Mouse (Mus musculus): Measurements from ENCODE around the gene Sv2a. TPM values are rescaled to one million over a fixed set of nuclear protein-coding genes. Genes with fewer than 3 reads are reported as not detected.
A peak's percentile ranks its signal among the peaks of the same experiment; 100 is the strongest.
"Not testable (repeated sequence)": the region's sequence is repeated elsewhere in the genome, so short reads cannot be mapped to it uniquely, and the experiment has no call there.

Gene Sv2a
- total and polyA plus RNA-seq, 2 experiments from 2014 or later: 157 to 167 TPM

GRCm38 (mm10) chr3:96194966-96195365, 14.0 kb downstream of the Sv2a start:
- H3K36me3 ChIP-seq (ENCODE audit: insufficient read depth, low read length): peaks cover 32% of the 10 kb centered on the region
- no peak overlapping the region for H3K4me3 ChIP-seq (ENCODE audit: low read depth, low read length)
- H3K9ac ChIP-seq (replicated peaks; ENCODE audit: low read length, poor library complexity, severe bottlenecking): no peak overlapping the region
- H3K4me1 ChIP-seq (ENCODE audit: insufficient read depth, low read length): peaks cover 8% of the 10 kb centered on the region; the same call in 1 of the 2 replicates
- DNase-seq (ENCODE audit: low spot score) (no peak), ATAC-seq (ENCODE audit: low FRiP score) (no peak)
- H3K9me3 ChIP-seq (ENCODE audit: low read length): no peaks in the 10 kb centered on the region
- H3K4me2 ChIP-seq (ENCODE audit: low read depth, low read length, poor library complexity, severe bottlenecking): no peak overlapping the region
- TF ChIP-seq CTCF (IDR thresholded peaks at IDR 0.05): no peak
- 90% methylated on average over 10 of the region's 10 CpGs for WGBS
- H3K27me3 ChIP-seq (ENCODE audit: insufficient read depth, low read length): no peaks in the 10 kb centered on the region
- no peak overlapping the region for H3K27ac ChIP-seq (ENCODE audit: low read depth, low read length)

DNA sequence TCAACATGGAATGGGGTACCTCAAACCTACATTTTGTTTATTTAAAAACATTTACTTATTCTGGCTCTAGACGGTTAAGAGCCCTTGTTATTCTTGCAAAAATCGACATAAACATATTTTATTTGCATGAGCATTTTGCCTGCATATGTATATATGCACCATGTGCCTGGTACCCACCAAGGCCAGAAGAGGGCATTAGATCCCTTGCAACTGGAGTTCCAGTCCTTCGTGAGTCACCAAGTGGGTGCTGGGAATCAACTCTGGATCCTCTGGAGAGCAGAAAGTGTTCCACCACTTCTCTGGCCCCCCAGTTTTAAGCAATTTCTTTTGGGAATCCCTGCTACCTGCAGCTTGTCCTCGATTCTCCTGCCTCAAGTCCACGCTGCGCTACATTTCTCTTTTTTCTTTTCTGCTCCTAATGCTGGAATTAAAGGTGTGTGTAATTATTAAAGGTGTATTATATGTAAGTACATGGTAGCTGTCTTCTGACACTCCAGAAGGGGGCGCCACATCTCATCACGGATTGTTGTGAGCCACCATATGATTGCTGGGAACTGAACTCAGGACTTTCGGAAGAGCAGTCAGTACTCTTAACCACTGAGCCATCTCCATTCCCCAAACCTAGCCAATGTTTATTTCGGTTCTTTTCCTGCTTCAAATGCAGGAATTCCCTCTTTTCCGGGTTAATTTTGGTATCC, 14.8 kb downstream of the Sv2a start:
- ATAC-seq (ENCODE audit: low FRiP score) (no peak), DNase-seq (ENCODE audit: low spot score) (no peak)
- no peak overlapping the region for H3K4me3 ChIP-seq (ENCODE audit: low read depth, low read length)
- no peak overlapping the region for H3K9ac ChIP-seq (replicated peaks; ENCODE audit: low read length, poor library complexity, severe bottlenecking)
- no peak overlapping the region for H3K27ac ChIP-seq (ENCODE audit: low read depth, low read length)
- no peaks in the 10 kb centered on the region for H3K9me3 ChIP-seq (ENCODE audit: low read length)
- H3K27me3 ChIP-seq (ENCODE audit: insufficient read depth, low read length): no peaks in the 10 kb centered on the region
- H3K4me1 ChIP-seq (ENCODE audit: insufficient read depth, low read length): peaks cover 8% of the 10 kb centered on the region; the same call in 1 of the 2 replicates
- H3K36me3 ChIP-seq (ENCODE audit: insufficient read depth, low read length): peaks cover 24% of the 10 kb centered on the region
- TF ChIP-seq CTCF (IDR thresholded peaks at IDR 0.05): peak; percentile 56
- 94% methylated on average over 11 of the region's 11 CpGs for WGBS
- no peak overlapping the region for H3K4me2 ChIP-seq (ENCODE audit: low read depth, low read length, poor library complexity, severe bottlenecking)

DNA sequence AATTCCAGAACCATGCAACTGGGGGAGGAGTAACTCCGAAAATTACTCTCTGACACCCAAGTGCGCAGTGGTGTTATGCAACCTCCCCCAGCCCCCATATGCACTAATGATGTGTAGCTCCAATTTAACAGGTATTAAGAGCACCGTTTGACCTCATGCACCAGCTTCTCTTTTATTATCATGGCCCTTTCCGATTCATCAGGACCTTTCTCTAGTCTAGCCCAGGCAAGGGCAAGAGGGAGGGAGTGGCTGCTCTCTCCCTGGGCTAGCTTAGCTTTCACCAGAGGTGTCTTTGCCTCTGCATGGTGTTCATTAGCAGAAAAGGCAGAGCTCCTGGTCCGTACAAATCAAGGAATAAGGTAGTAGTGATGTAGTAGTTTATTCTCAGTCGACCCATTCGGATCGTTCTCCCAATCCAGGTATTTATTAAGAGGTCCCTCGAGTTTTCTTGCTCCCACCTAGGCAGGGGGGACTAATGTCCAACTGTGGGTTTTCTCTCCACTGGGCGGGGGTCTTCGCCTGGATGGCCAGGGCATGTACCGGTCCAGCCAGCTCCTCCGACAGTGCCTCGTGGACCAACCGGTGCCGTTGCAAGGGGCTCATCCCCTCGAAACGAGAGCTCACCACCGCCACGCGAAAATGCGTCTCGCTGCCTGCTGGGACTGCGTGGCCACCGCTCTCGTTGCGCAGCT, 15.6 kb downstream of the Sv2a start:
- Histone ChIP-seq H3K9me3 (ENCODE audit: low read length) (no peaks in the 10 kb centered on the region), H3K27ac (ENCODE audit: low read depth, low read length) (peak overlapping the region; percentile 100), H3K4me3 (ENCODE audit: low read depth, low read length) (peak overlapping the region; percentile 59), H3K9ac (replicated peaks; ENCODE audit: low read length, poor library complexity, severe bottlenecking) (peak overlapping the region; percentile 86), H3K4me1 (ENCODE audit: insufficient read depth, low read length) (peaks cover 8% of the 10 kb centered on the region; the same call in 1 of the 2 replicates), H3K27me3 (ENCODE audit: insufficient read depth, low read length) (no peaks in the 10 kb centered on the region), H3K36me3 (ENCODE audit: insufficient read depth, low read length) (peaks cover 24% of the 10 kb centered on the region), H3K4me2 (ENCODE audit: low read depth, low read length, poor library complexity, severe bottlenecking) (peak overlapping the region; percentile 92)
- DNase-seq (ENCODE audit: low spot score) (no peak), ATAC-seq (ENCODE audit: low FRiP score) (peak; percentile 8; the same call in 1 of the 2 replicates)
- TF ChIP-seq CTCF (IDR thresholded peaks at IDR 0.05): no peak
- whole genome bisulfite sequencing: 19% methylated on average over 27 of the region's 27 CpGs

- peaks cover 8% of the 10 kb centered on the region; the same call in 1 of the 2 replicates for H3K4me1 ChIP-seq (ENCODE audit: insufficient read depth, low read length)
- peak; percentile 93 for ATAC-seq (ENCODE audit: low FRiP score)
- peaks cover 24% of the 10 kb centered on the region for H3K36me3 ChIP-seq (ENCODE audit: insufficient read depth, low read length)
- peak overlapping the region; percentile 100 for H3K27ac ChIP-seq (ENCODE audit: low read depth, low read length)
- H3K27me3 ChIP-seq (ENCODE audit: insufficient read depth, low read length): no peaks in the 10 kb centered on the region
- DNase-seq (ENCODE audit: low spot score): peak; percentile 97
- peak; percentile 44 for TF ChIP-seq CTCF (IDR thresholded peaks at IDR 0.05)
- H3K9me3 ChIP-seq (ENCODE audit: low read length): no peaks in the 10 kb centered on the region
- peak overlapping the region; percentile 86 for H3K9ac ChIP-seq (replicated peaks; ENCODE audit: low read length, poor library complexity, severe bottlenecking)
- peak overlapping the region; percentile 59 for H3K4me3 ChIP-seq (ENCODE audit: low read depth, low read length)
- under 1% methylated on average over 50 of the region's 50 CpGs for WGBS
- peak overlapping the region; percentile 92 for H3K4me2 ChIP-seq (ENCODE audit: low read depth, low read length, poor library complexity, severe bottlenecking)
These were observed 16.3 kb downstream of the Sv2a start for GRCm38 (mm10) chr3:96197129-96197749.

- DNase-seq (ENCODE audit: low spot score) (peak; percentile 47), ATAC-seq (ENCODE audit: low FRiP score) (peak; percentile 38; the same call in 1 of the 2 replicates)
- Histone ChIP-seq H3K36me3 (ENCODE audit: insufficient read depth, low read length) (peaks cover 14% of the 10 kb centered on the region), H3K4me3 (ENCODE audit: low read depth, low read length) (peak overlapping the region; percentile 59; the same call in 1 of the 2 replicates), H3K27ac (ENCODE audit: low read depth, low read length) (peak overlapping the region; percentile 100), H3K4me1 (ENCODE audit: insufficient read depth, low read length) (peaks cover 8% of the 10 kb centered on the region; the same call in 1 of the 2 replicates), H3K9ac (replicated peaks; ENCODE audit: low read length, poor library complexity, severe bottlenecking) (peak overlapping the region; percentile 20), H3K27me3 (ENCODE audit: insufficient read depth, low read length) (no peaks in the 10 kb centered on the region), H3K9me3 (ENCODE audit: low read length) (no peaks in the 10 kb centered on the region), H3K4me2 (ENCODE audit: low read depth, low read length, poor library complexity, severe bottlenecking) (peak overlapping the region; percentile 92)
- TF ChIP-seq CTCF (IDR thresholded peaks at IDR 0.05): no peak
- WGBS: 7% methylated on average over 6 of the region's 6 CpGs
These were observed 17.2 kb downstream of the Sv2a start for GRCm38 (mm10) chr3:96198181-96198580.

- H3K4me1 ChIP-seq (ENCODE audit: insufficient read depth, low read length); ATAC-seq (ENCODE audit: low FRiP score); H3K9ac ChIP-seq (replicated peaks; ENCODE audit: low read length, poor library complexity, severe bottlenecking); H3K27me3 ChIP-seq (ENCODE audit: insufficient read depth, low read length); DNase-seq (ENCODE audit: low spot score); H3K4me3 ChIP-seq (ENCODE audit: low read depth, low read length); H3K36me3 ChIP-seq (ENCODE audit: insufficient read depth, low read length); H3K9me3 ChIP-seq (ENCODE audit: low read length): not testable (repeated sequence)
- WGBS: 31% methylated on average over 7 of the region's 8 CpGs
- H3K27ac ChIP-seq (ENCODE audit: low read depth, low read length): 0 out of 2 replicates have a peak overlapping the region, but pooled peaks have one; percentile 18
- peak overlapping the region; percentile 30; the same call in 1 of the 2 replicates for H3K4me2 ChIP-seq (ENCODE audit: low read depth, low read length, poor library complexity, severe bottlenecking)
These were observed 17.8 kb downstream of the Sv2a start for GRCm38 (mm10) chr3:96198601-96199251.
